1 mouse cellular context compared by ENCODE assay signal in genomic region chr14:30024387-30024786, GRCm38 (mm10).
TF ChIP-seq lines count a peak whose summit lies in the region.

No protein-coding gene starts in this region.

TF ChIP-seq in MEL, 35 proteins besides CTCF, POLR2A, EP300 and RAD21 (continued from another document):
- TF ChIP-seq MAFK (IDR thresholded peaks at IDR 0.05; ENCODE audit: borderline replicate concordance, low read depth, low read length) (no peak), GATA1 (IDR thresholded peaks at IDR 0.05; ENCODE audit: low read depth, low read length) (peak; percentile 66), RCOR1 (IDR thresholded peaks at IDR 0.05; ENCODE audit: low read depth, low read length) (peak; percentile 58; the same call in 1 of the 2 replicates)
